Mouse (Mus musculus) embryo, embryonic 10 days (tissue): ENCODE measurements at regions not wholly inside any gene's neighbourhood (a gene's known extent, or its start where the extent isn't known, plus 50 kb on each side); places are given as distances from the start of the nearest gene placed in this dataset.

ENCODE experiments used
- DNase-seq: peaks from one replicate; pipeline ENCODE4 v3.0.0-alpha.2; 2015; ENCODE audit warnings: low spot score

DNA sequence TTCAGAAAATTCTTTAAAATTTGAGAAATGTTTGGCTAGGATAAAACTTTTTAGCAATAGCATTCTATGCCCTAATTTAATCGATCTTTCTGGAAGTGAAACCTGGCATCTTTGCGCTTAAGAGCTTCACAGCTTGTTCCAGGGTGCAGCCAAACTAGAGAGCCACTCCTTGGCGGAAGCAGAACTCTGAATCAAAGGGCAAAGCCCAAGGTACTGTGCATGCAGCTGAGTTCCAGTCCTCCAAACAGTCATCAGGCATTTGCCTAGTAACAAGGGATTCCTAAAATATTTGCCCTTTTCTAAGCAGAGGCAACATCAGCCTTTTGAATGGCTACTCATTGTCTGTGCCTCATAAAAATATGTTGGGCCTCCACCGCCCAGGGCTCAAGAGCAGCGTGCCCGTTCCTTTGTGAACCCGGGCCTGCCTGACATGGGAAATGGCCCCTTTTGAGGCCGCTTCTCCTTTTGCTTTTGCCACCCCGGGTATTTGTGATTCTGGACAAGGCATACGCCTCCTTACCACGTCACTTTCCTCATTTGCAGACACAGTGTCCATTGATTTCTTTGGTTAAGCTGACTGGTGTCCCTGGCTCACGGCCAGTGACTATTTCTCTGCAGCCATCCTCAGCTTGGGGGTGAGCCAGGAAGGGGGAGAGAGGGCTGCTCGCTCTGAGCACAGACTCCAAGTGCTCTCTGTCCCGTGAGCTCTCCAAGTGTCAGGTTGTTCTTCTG lies 402.2 kb upstream of the Smim15 start:
- peak; percentile 28 for DNase-seq

DNA sequence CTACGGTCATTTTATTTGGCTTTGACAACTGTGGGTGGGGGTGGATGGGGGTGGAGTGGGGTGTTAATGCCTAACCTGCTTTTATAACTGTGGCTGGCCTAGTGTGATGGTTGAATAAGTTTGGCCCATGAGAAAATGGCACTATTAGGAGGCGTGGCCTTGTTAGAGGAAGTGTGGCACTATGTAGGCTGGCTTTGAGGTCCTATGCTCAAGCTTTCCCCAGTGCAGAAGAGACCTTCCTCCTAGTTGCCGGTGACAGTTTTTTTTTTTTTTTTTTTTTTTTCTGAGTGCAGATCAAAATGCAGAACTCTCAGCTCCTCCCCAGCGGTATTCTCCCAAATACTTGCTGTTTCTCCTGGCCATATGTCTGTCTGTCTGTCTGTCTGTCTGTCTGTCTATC lies 404.6 kb upstream of the Smim15 start:
- DNase-seq = no peak

DNA sequence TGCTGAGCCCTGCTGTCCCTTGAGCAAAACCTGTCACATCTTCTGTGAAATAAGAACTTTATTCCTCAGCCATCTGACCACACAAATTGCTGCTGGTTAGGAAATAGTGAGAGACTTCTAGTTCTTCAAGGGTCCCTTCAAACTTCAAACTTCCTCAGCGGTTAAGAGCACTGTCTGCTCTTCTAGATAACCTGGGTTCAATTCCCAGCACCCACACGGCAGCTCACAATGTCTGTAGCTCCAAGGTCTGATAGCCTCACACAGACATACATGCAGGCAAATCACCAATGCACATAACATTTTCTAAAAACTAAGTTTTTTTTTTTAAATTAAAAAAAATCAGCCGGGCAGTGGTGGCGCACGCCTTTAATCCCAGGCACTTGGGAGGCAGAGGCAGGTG lies 407.0 kb upstream of the Smim15 start:
- no peak for DNase-seq

DNA sequence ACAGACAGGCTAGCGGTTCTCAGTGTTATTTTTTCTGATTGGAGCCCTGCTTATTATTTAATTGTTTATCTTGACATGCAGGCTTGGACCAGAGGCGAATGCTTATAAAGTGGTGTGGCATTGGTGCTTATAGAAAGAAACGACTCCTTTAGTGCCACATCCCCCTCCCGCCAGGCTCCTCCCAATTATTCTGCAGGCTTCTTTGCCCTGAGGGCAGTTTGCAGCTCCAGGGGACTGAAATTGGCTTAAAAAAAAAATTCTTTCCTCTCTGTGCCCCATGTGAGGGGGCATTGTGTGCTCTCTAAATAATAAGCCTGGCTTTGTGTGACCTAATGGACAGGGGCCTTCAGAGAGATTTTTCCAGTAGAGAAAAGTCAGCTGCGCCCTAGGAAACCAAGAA lies 409.1 kb upstream of the Smim15 start:
- no peak for DNase-seq

DNA sequence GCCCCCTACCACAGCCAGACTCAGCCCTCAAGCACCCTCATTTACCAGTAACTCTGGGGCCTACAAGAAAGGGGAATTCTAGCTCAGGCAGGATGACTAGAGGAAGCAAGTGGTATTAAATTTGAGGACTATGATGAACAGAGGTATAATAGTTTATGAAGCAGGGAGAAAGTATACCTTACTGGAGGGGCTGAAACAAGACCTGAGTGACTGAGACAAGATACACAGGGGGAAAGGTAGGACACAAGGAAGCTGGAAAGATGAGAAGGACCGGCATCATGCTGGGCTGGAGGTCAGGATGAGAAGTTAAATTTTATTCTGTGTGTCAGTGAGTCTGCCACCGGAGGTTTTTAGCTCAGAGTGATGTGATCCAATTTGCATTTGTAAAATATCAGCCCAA lies 417.2 kb upstream of the Smim15 start:
- DNase-seq = no peak

DNA sequence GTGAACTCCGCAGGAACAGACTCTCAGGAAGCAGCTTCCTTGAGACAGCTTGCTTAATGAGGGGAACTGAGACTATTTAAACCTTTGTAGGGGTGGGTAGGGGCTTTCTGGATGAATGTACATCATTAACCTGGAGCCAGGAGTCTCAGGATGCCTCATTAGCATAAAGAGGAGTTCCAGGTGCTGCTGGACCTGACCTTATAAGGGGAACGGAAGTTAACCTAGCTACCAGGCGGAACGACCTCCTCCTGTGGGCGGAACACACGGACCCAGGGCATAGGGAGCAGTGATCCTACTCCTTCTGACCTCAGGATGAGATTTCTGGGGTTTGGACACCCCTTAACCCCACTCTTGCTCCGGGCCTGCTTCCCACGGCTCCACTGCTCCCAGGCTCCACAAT lies 417.6 kb upstream of the Smim15 start:
- DNase-seq = no peak

DNA sequence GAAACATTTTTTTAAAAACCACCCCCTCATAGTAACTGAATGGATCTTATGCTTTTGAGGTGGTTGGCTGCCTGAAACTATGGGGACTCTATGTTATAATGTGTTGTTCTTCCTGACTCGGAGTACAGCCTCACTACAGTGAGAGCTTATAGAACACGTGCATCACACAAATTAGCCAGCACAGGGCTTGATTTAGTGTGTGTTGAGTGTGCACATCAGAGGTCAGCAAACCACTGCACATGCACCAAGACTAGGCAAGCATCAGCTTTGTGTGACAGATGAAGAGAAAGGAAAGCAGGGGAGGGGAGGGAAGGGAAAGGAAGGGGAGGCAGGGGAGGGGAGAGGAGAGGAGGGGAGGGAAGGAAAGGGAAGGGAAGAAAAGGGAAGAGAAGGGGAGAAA lies 422.9 kb upstream of the Smim15 start:
- DNase-seq = no peak

DNA sequence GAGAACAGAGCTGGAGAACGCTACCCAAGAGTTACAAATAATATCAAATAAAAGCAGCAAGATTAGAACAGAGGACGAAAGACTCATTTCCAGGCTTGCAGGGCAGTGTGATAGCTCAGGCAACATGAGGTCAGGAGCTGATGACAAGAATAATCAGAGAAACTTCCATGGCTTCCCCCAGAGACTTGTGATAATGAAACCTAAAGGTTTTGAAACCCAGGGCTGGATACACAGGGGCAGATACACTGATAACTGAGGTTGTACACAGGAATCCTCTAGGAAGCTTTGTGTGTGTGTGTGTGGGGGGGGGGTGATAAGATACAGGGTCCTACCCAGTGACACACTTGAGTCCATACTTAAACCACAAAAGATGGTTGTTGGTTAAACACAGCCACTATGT lies 423.4 kb upstream of the Smim15 start:
- no peak for DNase-seq

DNA sequence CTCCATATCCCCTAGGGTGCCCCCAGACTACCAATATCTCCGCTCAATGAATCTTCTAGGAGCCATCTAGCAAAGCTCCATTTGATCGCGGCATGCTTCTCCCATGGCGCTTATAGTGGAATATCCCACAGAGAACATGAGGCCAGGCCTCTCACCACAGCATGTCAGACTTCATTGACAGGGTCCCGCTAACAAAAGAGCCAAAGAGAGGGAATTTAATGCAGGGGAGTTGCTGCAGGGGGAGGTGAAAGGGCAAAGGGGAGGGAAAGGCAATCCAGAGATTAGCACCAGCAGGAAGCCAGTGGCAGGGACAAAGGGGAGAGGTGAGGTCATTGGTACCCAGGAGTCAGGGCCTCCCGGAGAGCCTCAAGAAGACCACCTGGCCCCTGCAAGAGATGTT lies 424.0 kb upstream of the Smim15 start:
- DNase-seq = peak; percentile 79

DNA sequence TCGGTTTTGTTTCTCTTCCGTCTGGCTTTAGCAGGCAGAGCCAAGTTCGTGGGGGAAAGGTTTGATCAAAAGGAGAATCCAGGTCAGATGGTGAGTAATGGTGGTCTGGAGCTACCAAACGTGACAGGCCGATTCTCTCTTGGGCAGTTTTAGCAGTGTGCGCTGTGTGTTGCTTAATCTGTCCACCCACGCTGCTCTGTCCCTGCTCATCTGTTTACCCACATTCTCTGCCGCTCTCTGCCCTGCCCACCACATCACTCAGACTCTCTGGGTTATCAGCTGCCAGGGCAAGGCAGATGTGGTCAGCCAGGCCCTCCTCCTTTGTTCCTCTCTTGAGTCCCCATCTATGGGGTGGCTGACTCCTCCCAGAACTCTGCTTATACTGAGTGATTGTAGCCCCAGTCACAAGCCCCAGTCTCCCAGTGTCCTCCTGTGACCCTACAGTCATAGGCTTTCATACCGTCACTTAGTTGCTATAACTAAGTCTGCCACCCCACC lies 424.8 kb upstream of the Smim15 start:
- peak; percentile 45 for DNase-seq

GRCm38 (mm10) chr13:107618796-107619429 lies 425.3 kb upstream of the Smim15 start:
- no peak for DNase-seq

DNA sequence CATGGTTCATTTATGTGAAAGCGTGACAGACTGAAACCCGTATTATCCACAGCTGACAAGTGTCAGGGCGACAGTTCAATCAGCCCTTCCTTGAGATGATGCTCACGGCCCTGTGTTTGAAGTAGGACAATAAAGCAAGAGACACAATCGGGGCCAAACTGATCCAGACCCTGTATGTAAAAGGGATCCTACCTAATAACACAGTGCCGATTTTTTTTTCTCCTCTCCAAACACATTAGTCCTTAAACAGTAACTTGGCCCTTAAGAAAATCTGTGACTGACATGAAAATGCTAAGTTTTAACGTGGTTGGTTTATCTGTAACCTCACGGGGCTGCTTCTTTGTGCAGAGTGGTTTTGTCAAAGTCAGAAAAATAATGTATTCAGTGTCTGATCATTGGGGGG lies 425.9 kb upstream of the Smim15 start:
- DNase-seq = peak; percentile 59

DNA sequence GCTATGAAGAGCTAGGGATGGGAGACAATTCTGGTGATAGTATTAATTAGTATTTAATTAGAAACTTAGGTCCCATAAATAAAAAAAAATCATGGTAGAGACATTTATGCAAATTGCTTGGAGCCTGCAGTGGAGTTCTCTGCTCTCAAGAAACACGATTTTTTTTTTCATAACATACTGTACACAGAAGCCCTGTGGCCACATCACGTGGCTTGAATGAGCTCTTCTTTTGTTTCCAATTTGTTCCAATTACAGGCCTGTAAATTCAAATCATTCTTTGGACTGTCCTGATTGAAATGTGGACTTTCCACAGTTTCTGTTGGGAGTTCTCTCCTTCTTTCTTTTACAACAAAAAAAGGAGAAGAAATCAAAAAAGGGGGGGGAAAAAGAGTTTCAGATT lies 426.7 kb upstream of the Smim15 start:
- DNase-seq = no peak

GRCm38 (mm10) chr13:107616775-107617174 lies 427.5 kb upstream of the Smim15 start:
- DNase-seq = no peak

GRCm38 (mm10) chr13:107608996-107609503 lies 435.2 kb upstream of the Smim15 start:
- DNase-seq = no peak

GRCm38 (mm10) chr13:107607294-107607693 lies 437.0 kb upstream of the Smim15 start:
- no peak for DNase-seq

DNA sequence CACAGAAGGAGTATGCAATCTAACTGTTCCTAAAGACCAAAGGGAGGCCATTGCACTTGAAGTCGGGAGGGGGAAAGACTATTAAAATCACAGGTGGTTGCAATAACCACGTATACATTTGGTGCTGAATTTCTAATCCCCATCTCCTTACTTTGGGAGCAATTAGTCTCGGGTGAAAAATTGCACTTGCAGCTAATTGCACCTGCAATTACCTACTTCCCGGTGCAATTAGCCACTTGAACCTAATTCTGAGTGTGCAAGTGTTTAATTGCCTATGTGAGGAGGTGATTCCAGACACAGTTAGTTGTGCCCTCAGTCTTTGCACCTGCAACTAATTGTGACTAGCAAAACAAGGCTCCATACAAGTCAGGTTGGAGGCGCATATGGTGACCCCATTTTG lies 442.1 kb upstream of the Smim15 start:
- no peak for DNase-seq

GRCm38 (mm10) chr13:107601132-107601439 lies 443.2 kb upstream of the Smim15 start:
- no peak for DNase-seq

DNA sequence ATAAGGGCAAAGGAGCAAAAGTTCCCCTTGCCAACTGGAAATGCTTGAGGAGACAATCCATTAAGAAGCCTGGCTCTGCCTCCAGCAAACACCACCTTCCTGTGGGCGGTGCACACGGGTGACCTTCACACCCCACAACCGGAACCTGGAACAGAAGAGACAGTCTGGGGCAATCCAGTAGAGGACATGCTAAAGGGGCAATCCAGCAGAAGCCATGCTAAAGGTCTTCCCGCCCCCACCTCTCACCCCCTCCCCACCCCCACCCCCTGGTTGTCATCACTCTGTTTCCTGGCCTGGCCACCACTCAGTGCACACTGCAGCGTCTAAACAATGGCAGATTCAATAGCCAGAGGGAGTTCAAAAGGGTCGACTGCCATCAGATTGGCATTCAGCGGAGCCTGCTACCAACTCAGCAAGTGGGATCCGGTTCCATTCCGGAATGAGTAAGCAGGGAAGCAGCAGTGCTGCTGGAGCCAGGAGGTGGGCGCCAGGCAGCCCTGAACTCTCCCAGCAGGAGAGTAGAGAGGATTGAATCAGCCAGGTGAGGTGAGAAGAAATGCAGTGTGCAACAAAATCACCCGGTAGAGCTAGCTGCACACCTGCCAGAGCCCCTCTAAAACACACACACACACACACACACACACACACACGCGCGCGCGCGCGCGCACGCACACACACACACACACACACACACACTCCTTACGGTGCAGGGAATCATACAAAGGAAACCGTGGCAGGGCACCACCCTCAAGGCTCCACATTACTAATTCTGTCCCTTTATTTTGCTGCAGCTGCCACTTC lies 443.7 kb upstream of the Smim15 start:
- DNase-seq = peak; percentile 86

- no peak for DNase-seq
These were observed 445.1 kb upstream of the Smim15 start for GRCm38 (mm10) chr13:107599094-107599644.

GRCm38 (mm10) chr13:107598391-107598790 lies 445.9 kb upstream of the Smim15 start:
- DNase-seq = peak; percentile 55

GRCm38 (mm10) chr13:107597217-107597616 lies 447.0 kb upstream of the Smim15 start:
- no peak for DNase-seq

DNA sequence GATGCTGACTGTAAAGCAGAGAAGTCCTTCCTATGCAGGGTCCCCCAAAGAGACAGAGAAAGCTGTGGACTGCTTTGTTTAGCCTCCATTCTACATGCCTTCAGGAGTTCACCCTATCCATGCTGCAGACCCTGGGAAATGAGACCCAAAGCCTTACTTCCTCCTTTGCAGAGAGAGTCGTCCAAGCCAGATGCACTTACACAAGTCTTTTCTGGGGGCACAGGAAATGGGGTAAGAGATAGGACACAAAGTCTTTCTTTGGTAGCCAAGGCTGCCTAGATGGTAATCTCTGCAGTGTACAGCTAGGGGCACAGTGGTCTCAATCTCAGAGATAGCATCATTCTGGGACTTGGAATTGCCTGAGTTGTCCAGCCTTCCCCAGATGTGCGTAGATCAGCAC lies 448.1 kb upstream of the Smim15 start:
- no peak for DNase-seq
